Mouse (Mus musculus): Measurements from ENCODE around the gene Adamts4.

Gene Adamts4

GRCm38 (mm10) chr1:171256095-171256818, 6.0 kb downstream of the Adamts4 start:
- DNase-seq (ENCODE audit: low spot score in 2 of 2), result no peak

GRCm38 (mm10) chr1:171256937-171257548, 6.8 kb downstream of the Adamts4 start:
- peak in 1 of 2 experiments; percentile 62 for DNase-seq (ENCODE audit: low spot score in 2 of 2)

- no peak for DNase-seq (ENCODE audit: low spot score in 2 of 2)
These were observed 7.6 kb downstream of the Adamts4 start for GRCm38 (mm10) chr1:171257781-171258180.

GRCm38 (mm10) chr1:171258921-171259320, 8.7 kb downstream of the Adamts4 start:
- no peak for DNase-seq (ENCODE audit: low spot score in 2 of 2)

GRCm38 (mm10) chr1:171260316-171260715, 10.1 kb downstream of the Adamts4 start:
- no peak for DNase-seq (ENCODE audit: low spot score in 2 of 2)

GRCm38 (mm10) chr1:171262594-171263130, 12.4 kb downstream of the Adamts4 start:
- DNase-seq (ENCODE audit: low spot score in 2 of 2), result peak; percentile 83 to 84

- peak; percentile 66 to 73 for DNase-seq (ENCODE audit: low spot score in 2 of 2)
These were observed 13.0 kb downstream of the Adamts4 start for GRCm38 (mm10) chr1:171263185-171263611.

- no peak for DNase-seq (ENCODE audit: low spot score in 2 of 2)
These were observed 13.6 kb downstream of the Adamts4 start for GRCm38 (mm10) chr1:171263666-171264461.

- no peak for DNase-seq (ENCODE audit: low spot score in 2 of 2)
These were observed 15.9 kb downstream of the Adamts4 start for GRCm38 (mm10) chr1:171265971-171266744.

GRCm38 (mm10) chr1:171268341-171268740, 18.1 kb downstream of the Adamts4 start:
- DNase-seq (ENCODE audit: low spot score in 2 of 2), result no peak

- DNase-seq (ENCODE audit: low spot score in 2 of 2), result peak; percentile 92 to 95
These were observed 19.8 kb downstream of the Adamts4 start, which contains the start of gene B4galt3 for GRCm38 (mm10) chr1:171269848-171270572. Gene B4galt3 (plus strand): TSS chr1:171270328.

- DNase-seq (ENCODE audit: low spot score in 2 of 2), result no peak
These were observed 20.3 kb downstream of the Adamts4 start for GRCm38 (mm10) chr1:171270573-171270900.

GRCm38 (mm10) chr1:171271196-171271595, 21.0 kb downstream of the Adamts4 start:
- no peak for DNase-seq (ENCODE audit: low spot score in 2 of 2)

- no peak for DNase-seq (ENCODE audit: low spot score in 2 of 2)
These were observed 21.4 kb downstream of the Adamts4 start for GRCm38 (mm10) chr1:171271622-171272021.

GRCm38 (mm10) chr1:171272086-171272485, 21.9 kb downstream of the Adamts4 start:
- no peak for DNase-seq (ENCODE audit: low spot score in 2 of 2)

GRCm38 (mm10) chr1:171274171-171274570, 23.9 kb downstream of the Adamts4 start:
- no peak for DNase-seq (ENCODE audit: low spot score in 2 of 2)

- DNase-seq (ENCODE audit: low spot score in 2 of 2), result no peak
These were observed 25.0 kb downstream of the Adamts4 start for GRCm38 (mm10) chr1:171275144-171275734.

- no peak for DNase-seq (ENCODE audit: low spot score in 2 of 2)
These were observed 26.0 kb downstream of the Adamts4 start for GRCm38 (mm10) chr1:171276110-171276748.

GRCm38 (mm10) chr1:171277736-171278135, 27.5 kb downstream of the Adamts4 start:
- DNase-seq (ENCODE audit: low spot score in 2 of 2), result no peak

GRCm38 (mm10) chr1:171278436-171278835, 28.2 kb downstream of the Adamts4 start:
- no peak for DNase-seq (ENCODE audit: low spot score in 2 of 2)
